Mouse (Mus musculus) midbrain, postnatal 0 days (tissue): ENCODE results near the gene Zfp382. TPM values are rescaled to one million over a fixed set of nuclear protein-coding genes. Genes with fewer than 3 reads are reported as not detected.

Experiments
- ATAC-seq: fragments of 200-750 bp; cut with Nextera tagmentation; 2 replicates; pipeline ENCODE4 v1.8.0; 2017; ENCODE audit warnings: moderate number of reproducible peaks, mild to moderate bottlenecking, moderate TSS enrichment, moderate library complexity; ENCODE audit not compliant: low FRiP score
- DNase-seq: peaks from one replicate; pipeline ENCODE4 v3.0.0-alpha.2; 2015; ENCODE audit warnings: low spot score
- H3K27ac ChIP-seq: fragments of 300-500 bp; sonication (generic); 2 replicates; pipeline ENCODE4 v1.5.1; 2014; ENCODE audit warnings: low read depth, mild to moderate bottlenecking, low read length, mixed read lengths
- H3K27me3 ChIP-seq: fragments of 300-500 bp; sonication (generic); 2 replicates; pipeline ENCODE4 v1.6.1; 2014; ENCODE audit warnings: low read length, control low read depth, mixed read lengths; ENCODE audit not compliant: insufficient read depth
- H3K36me3 ChIP-seq: fragments of 300-500 bp; sonication (generic); 2 replicates; pipeline ENCODE4 v1.6.1; 2014; ENCODE audit warnings: low read length, control low read depth, mixed read lengths; ENCODE audit not compliant: insufficient read depth
- H3K4me1 ChIP-seq: fragments of 300-500 bp; sonication (generic); 2 replicates; pipeline ENCODE4 v1.6.1; 2014; ENCODE audit warnings: mild to moderate bottlenecking, control low read depth, antibody characterized with exemption, low read length, mixed read lengths; ENCODE audit not compliant: insufficient read depth
- H3K4me2 ChIP-seq: fragments of 300-500 bp; sonication (generic); 2 replicates; pipeline ENCODE4 v1.6.1; 2014; ENCODE audit warnings: low read depth, mild to moderate bottlenecking, low read length, mixed read lengths; ENCODE audit not compliant: poor library complexity, severe bottlenecking
- H3K4me3 ChIP-seq: fragments of 300-500 bp; sonication (generic); 2 replicates; pipeline ENCODE4 v1.5.1; 2014; ENCODE audit warnings: low read depth, mild to moderate bottlenecking, low read length, moderate library complexity
- H3K9ac ChIP-seq: fragments of 300-500 bp; sonication (generic); replicated peaks from 2 replicates; pipeline ENCODE4 v1.6.1; 2014; ENCODE audit warnings: mild to moderate bottlenecking, low read length, moderate library complexity, mixed read lengths; ENCODE audit not compliant: poor library complexity, severe bottlenecking
- H3K9me3 ChIP-seq: fragments of 300-500 bp; sonication (generic); 2 replicates; pipeline ENCODE4 v1.6.1; 2016; ENCODE audit warnings: low read length, control low read depth
- CTCF ChIP-seq: IDR thresholded peaks from 2 replicates; pipeline ENCODE4 v1.5.1; 2016; ENCODE audit warnings: antibody characterized with exemption, mild to moderate bottlenecking
- WGBS: fragments of 180-500 bp; shearing (Covaris S2); extraction: QIAGEN DNeasy Blood & Tissue Kit; methylation state at CpG from one replicate; pipeline ENCODE4 v1.1.7; 2014; 5-methylcytosine and 5-hydroxymethylcytosine counted together
- polyA plus RNA-seq: library from polyadenylated mRNA; unstranded; fragments of >200 nt; fragmentation: Nextera tagmentation; extraction: Ambion mirVana; gene quantifications from 2 replicates; pipeline ENCODE4 v1.2.1, GENCODE M21; 2015
- total RNA-seq: library from RNA; depleted of rRNA; stranded (reverse); fragments of >200 nt; gene quantifications from 2 replicates; pipeline ENCODE4 v1.2.3, GENCODE M21; 2014

The Zfp382 gene
- total and polyA plus RNA-seq, 2 experiments from 2014 or later: 14.5 to 24.7 TPM

DNA sequence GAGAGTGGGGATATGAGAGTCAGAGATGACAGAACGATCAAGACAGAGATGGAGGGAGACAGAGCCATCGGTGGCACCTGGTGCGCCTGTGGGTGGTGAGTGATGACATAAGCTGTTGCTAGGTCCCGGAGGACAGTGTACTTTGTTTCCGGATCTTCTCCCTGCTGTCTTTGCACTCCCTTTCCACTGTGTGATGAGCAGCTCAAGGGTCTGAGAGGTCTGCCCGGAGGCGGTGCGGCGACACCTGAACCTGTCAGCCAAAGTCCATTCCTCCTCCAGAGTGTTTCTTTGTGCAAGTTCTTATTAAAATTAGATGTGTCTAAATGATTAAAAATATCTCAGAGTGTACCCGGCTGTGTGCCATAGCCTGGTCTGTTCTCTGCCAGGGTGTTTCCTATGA, 15.1 kb downstream of the Zfp382 start:
- H3K4me3 ChIP-seq: no peak overlapping the region
- H3K36me3 ChIP-seq: peaks cover 49% of the 10 kb centered on the region
- ATAC-seq (no peak), DNase-seq (no peak)
- TF ChIP-seq CTCF: no peak
- H3K27ac ChIP-seq: no peak overlapping the region
- no peaks in the 10 kb centered on the region for H3K4me1 ChIP-seq
- H3K4me2 ChIP-seq: no peak overlapping the region
- H3K9me3 ChIP-seq: no peaks in the 10 kb centered on the region
- H3K27me3 ChIP-seq: no peaks in the 10 kb centered on the region
- WGBS: 92% methylated on average over 10 of the region's 10 CpGs
- no peak overlapping the region for H3K9ac ChIP-seq

GRCm38 (mm10) chr7:30143170-30143554, 21.4 kb downstream of the Zfp382 start:
- Histone ChIP-seq H3K9me3 (0 out of 2 replicates have a peak, but pooled peaks cover 3% of the 10 kb centered on the region), H3K4me3 (peak overlapping the region; percentile 58), H3K4me2 (peak overlapping the region; percentile 71), H3K4me1 (no peaks in the 10 kb centered on the region), H3K27me3 (no peaks in the 10 kb centered on the region), H3K27ac (peak overlapping the region; percentile 70), H3K36me3 (peaks cover 7% of the 10 kb centered on the region; the same call in 1 of the 2 replicates), H3K9ac (peak overlapping the region; percentile 66; the same call in 1 of the 2 replicates)
- no peak for TF ChIP-seq CTCF
- ATAC-seq (0 out of 2 replicates have a peak, but pooled peaks have one; percentile 8), DNase-seq (no peak)
- WGBS: 15% methylated on average over 8 of the region's 8 CpGs

DNA sequence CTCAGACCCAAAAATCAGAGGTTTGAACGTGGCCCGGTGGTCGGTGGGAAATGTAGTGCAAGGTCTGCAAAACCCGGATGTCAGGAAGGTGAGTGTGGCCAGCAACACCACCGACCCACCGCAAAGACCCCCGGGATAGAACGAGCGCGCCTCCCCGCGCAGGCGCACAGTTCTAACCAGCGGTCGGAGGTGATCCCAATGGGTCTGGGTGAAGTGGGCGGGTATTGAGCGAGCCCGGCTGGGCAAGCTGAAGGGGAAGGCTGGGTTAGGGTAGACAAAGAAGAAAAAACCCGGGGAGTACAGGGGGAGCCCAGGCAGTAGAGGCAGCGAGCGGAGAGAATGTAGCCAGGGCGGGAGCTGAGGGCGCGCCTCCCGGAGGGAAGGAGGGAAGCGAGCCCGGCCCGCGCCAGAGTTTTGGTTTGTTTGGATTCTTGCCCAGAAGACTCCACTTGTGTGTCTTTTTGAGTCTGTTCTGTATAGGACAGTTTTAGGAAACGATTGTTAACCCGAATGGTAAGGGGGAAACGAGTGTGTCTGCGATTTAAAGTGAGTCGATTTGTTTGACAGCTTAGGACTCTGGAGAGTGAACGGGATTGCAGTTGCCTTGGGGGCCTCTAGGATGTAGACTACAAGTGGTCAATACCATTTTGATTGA, 21.9 kb downstream of the Zfp382 start:
- DNase-seq (peak; percentile 93), ATAC-seq (peak; percentile 92)
- H3K9me3 ChIP-seq: 0 out of 2 replicates have a peak, but pooled peaks cover 4% of the 10 kb centered on the region
- H3K27me3 ChIP-seq: no peaks in the 10 kb centered on the region
- H3K4me1 ChIP-seq: no peaks in the 10 kb centered on the region
- H3K36me3 ChIP-seq: 0 out of 2 replicates have a peak, but pooled peaks cover 2% of the 10 kb centered on the region
- TF ChIP-seq CTCF: peak; percentile 23; the same call in 1 of the 2 replicates
- H3K4me2 ChIP-seq: peak overlapping the region; percentile 71
- WGBS: 3% methylated on average over 35 of the region's 35 CpGs
- peak overlapping the region; percentile 66 for H3K9ac ChIP-seq
- peak overlapping the region; percentile 70 for H3K27ac ChIP-seq
- peak overlapping the region; percentile 58 for H3K4me3 ChIP-seq

- Histone ChIP-seq H3K4me3 (no peak overlapping the region), H3K9ac (no peak overlapping the region), H3K27me3 (no peaks in the 10 kb centered on the region), H3K27ac (no peak overlapping the region), H3K4me1 (no peaks in the 10 kb centered on the region), H3K4me2 (no peak overlapping the region), H3K9me3 (peaks cover 17% of the 10 kb centered on the region), H3K36me3 (peaks cover 1% of the 10 kb centered on the region; the same call in 1 of the 2 replicates)
- no peak for ATAC-seq
- 94% methylated on average over 5 of the region's 5 CpGs for WGBS
- no peak for DNase-seq
- no peak for TF ChIP-seq CTCF
Measured at GRCm38 (mm10) chr7:30147011-30147410, 25.3 kb downstream of the Zfp382 start.

GRCm38 (mm10) chr7:30154040-30154439, 32.3 kb downstream of the Zfp382 start:
- ATAC-seq (no peak), DNase-seq (no peak)
- Histone ChIP-seq H3K27me3 (no peaks in the 10 kb centered on the region), H3K9ac (no peak overlapping the region), H3K27ac (no peak overlapping the region), H3K4me1 (no peaks in the 10 kb centered on the region), H3K36me3 (peaks cover 31% of the 10 kb centered on the region), H3K9me3 (peaks cover 37% of the 10 kb centered on the region), H3K4me2 (no peak overlapping the region), H3K4me3 (no peak overlapping the region)
- TF ChIP-seq CTCF: no peak
- 97% methylated on average over 1 of the region's 1 CpGs for WGBS

DNA sequence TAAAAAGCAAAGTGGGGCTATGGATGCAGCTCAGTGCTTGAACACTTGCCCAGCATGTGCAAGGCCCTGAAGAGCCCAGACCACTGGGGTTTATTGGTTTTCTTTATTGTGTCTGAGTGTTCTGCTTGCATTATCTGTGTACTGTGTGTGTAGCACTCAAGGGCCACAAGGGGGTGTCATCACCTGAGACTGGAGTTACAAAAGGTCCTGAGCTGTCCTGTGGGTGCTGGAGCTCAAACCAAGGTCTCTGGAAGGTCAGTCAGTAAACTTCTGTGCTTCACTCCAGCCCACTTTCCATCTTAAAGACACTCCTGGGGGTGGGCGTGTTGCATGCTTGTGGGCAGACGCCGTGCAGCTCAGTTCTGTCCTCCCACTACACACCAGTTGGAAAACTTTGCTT, 33.8 kb downstream of the Zfp382 start:
- WGBS: 99% methylated on average over 3 of the region's 3 CpGs
- no peak for TF ChIP-seq CTCF

More for the DNA sequence above, 33.8 kb downstream of the Zfp382 start:
- no peak overlapping the region for H3K4me2 ChIP-seq
- no peak overlapping the region for H3K9ac ChIP-seq
- no peaks in the 10 kb centered on the region for H3K27me3 ChIP-seq
- peaks cover 42% of the 10 kb centered on the region for H3K36me3 ChIP-seq
- H3K9me3 ChIP-seq: peaks cover 35% of the 10 kb centered on the region
- ATAC-seq (no peak), DNase-seq (no peak)
- no peaks in the 10 kb centered on the region for H3K4me1 ChIP-seq
- H3K4me3 ChIP-seq: no peak overlapping the region
- H3K27ac ChIP-seq: no peak overlapping the region
